Mouse (Mus musculus): ENCODE measurements around the gene Gm3285.

The Gm3285 gene

DNA sequence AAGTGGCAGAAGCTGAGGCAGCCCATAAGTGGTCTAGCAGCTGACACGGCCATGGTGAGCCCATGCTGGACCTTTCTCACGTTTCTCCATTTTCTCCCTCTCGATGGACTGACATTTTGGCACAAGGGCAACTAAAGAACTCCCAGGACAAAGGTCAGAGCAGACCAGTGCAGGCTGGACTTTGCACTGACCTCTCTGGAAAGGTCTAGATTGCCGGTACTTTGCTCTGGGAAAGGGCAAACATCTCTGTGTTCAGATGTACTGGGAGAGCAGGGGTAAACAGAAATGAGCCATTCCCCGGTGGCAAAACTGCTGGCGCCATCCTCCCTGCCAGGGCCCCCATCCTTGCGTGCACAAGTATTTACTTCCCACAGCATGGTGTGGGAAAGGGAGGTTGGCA, 38.4 kb downstream of the Gm3285 start:
- DNase-seq (ENCODE audit: low spot score in 2 of 2), result no peak

DNA sequence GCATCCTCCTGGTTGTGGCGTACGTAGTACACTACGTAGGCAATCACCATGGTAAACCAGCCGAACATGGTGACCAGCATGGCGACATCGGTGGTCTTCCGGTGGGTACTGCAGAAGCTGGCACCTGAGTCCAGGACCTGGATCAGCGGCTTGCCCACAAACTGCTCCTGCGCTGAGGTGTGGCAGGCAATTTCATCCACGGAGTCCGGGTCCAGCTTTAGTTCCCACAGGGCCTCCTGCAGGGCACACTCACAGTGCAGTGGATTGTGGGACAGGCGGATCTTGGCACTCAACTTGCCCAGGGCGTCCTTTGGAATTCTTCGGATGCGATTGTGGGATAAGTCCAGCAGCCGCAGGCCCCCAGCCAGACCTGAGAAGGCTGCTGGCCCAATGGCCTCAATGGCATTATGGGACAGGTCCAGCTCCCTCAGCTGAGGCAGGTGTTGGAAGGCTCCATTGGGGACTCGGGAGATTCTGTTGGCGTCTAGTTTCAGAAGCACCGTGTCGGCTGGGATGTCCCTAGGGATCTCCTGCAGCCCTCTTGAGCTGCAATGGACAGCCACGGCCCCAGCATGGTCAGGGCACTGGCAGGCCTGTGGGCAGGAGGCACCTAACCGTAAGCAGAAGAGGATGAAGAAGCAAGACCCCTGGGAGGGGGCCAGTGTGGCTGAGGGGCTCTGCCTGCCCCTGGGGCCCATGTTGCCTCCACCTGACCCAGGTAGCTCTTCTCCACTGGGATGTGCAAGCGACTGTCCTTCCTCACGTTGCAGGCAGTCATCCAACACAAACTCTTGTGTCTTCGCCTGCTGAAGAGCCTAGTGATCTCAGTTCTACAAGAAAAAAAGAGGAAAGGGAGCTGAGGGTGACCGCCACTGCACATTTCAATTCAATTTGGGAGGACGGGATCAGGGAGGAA, 39.4 kb downstream of the Gm3285 start:
- no peak for DNase-seq (ENCODE audit: low spot score in 2 of 2)

DNA sequence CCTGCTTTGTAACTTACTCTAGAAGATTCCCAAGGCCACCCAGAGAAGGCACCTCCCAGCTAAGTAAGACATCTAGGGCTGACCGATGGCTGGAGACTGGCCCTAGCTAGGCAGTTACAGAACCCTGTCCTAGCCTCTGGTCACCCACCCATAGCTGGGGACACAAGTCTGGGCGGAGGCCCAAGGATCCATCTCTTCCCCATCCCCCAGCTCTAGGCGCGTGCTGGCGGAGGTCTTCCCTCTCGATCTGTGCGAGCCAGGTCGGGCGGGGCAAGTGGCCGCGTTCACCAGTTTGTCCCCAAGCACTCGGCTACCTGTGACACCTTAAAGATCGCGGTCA, 40.1 kb downstream of the Gm3285 start:
- DNase-seq (ENCODE audit: low spot score in 2 of 2), result no peak

DNA sequence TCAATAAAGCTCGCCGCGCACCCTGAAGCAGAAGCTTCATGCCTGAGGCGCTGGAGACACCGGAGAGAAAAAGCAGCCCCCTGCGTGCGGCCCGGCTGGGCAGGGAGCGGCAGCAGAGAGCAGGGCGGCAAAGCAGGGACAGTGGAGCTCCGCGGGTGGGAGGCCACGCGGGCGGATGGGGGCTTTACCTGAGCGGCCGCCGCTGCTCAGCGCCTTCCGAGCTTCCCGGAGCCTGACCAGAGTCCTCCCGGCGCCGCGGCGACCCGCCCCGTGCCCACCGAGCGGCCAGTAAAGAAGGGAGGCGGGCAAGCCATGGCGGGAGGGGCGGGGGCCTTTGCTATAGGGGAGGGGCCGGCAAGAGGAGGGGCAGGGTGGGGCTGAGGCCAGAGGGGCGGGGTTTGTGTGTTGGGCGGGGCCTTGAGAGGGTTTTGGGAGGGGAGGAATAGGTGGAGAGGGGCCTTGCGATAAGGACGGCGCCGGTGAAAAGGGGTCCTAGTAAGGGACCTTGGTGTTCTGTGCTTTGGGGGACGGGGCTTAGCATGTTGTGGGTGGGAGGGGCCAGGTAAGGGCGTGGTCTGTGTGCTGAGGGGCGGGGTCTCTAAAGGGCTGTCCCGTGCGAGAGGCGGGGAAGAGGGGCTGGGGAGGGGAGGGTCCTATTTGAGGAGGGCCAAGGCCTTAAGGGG, 40.6 kb downstream of the Gm3285 start, which contains the start of gene Lrrc3:
Gene Lrrc3, minus strand, starts transcription at position 326 of the 683 bp plus-strand sequence.
- DNase-seq (ENCODE audit: low spot score in 2 of 2), result peak in 1 of 2 experiments; percentile 49

DNA sequence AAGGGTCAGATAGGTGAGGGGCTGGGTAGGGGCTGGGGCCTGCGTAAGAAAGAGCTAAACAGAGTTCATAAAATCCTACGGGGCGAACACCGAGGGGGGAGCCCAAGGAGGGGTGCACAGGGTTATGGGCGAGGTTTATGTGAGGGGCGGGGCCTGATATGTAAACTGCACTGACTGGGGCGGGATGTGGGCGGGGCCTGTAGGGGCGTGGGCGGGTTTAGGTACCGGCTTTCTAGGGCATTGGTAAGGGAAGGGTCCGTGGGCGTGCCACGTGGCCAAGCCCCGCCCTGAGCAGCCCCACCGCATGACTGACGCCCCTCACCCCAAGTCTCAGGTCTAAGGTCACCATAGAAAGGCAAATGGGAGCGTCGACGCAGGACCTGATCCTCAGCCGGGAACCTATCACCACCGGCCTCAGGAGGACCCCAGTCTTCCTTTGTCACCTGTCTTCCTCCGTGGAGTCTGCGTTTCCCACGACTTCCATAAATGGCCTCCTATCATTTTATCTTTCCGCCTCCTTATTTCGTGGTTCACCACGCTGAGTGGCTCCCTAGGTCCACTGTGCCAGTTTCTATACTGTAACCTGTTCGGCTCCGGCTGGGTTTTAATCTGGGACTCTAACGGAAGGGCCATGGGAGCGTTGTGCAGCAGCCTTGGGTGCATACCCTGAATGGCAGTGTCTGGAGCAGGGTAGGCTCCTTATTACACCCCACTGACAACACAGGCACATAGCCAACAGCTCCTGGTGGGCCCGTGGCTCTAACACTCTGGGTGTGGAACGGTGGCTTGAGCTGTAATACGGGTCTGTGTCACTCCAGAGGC, 41.3 kb downstream of the Gm3285 start:
- DNase-seq (ENCODE audit: low spot score in 2 of 2), result peak in 1 of 2 experiments; percentile 48

Measured in spleen, postnatal 10 days (tissue).